Mouse (Mus musculus): ENCODE measurements around the gene B130006D01Rik. TPM values are rescaled to one million over a fixed set of nuclear protein-coding genes. Genes with fewer than 3 reads are reported as not detected.
"Not testable (repeated sequence)": the region's sequence is repeated elsewhere in the genome, so short reads cannot be mapped to it uniquely, and the experiment has no call there.

Gene B130006D01Rik
- polyA plus RNA-seq, 1 experiment from 2014 or later, result 2.4 TPM

DNA sequence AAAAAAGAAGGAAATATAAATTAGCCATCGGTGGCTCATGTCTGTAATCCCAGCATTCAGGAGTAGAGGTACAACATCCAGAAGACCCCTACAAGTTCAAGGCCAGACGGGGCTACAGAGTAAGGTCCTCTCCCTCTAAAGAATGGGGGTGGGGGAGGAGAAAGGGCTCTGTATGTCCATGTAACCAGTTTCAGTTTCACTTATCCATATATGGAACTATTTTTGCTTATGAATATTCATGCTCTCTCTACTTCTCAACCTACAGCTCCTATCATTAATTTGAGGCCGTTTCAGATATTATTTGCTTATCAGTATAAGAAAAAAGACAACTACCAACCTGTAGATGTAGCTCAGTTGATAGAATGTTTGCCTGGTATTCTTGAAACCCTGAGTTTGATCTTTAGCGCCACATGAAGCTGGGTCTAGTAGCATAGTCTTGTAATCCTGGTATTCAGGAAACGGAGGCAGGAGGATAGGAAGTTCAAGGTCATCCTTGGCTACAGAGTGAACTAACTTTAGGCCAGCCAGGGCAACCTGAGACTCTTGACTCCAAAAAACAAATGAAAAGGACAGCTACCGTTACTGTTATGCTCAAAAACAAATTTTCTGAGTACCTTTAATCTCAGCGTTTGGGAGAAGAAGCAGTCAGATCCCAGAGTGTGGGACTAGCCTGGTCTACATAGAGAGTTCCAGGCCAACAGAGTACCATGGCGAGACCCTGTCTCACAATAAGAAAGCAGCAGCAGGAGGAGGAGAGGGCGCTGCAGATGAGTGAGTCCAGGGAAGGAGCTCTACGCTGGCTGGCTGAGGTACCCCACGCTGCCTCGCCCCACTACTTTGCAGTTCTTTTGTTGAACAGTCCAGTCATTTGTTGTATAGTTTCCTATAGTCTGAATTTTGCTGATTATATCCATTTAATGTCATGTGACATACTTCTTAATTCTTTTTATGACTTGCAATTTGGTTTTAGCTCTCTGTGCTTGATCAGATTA lies 5.8 kb downstream of the B130006D01Rik start:
- no peaks in the 10 kb centered on the region for H3K4me1 ChIP-seq (replicated peaks; ENCODE audit: control insufficient read depth, insufficient read depth, low read length)
- no peak overlapping the region for H3K9ac ChIP-seq (replicated peaks; ENCODE audit: low read depth, low read length)
- H3K27me3 ChIP-seq (replicated peaks; ENCODE audit: control insufficient read depth, insufficient read depth, low read length), result no peaks in the 10 kb centered on the region
- no peak overlapping the region for H3K4me2 ChIP-seq (ENCODE audit: low read length)
- ATAC-seq, result no peak
- H3K27ac ChIP-seq (ENCODE audit: low read length), result no peak overlapping the region
- no peaks in the 10 kb centered on the region for H3K9me3 ChIP-seq (ENCODE audit: control insufficient read depth, low read length)
- no peak overlapping the region for H3K4me3 ChIP-seq (replicated peaks; ENCODE audit: low read length)
- H3K36me3 ChIP-seq (ENCODE audit: control insufficient read depth, insufficient read depth), result no peaks in the 10 kb centered on the region
- whole genome bisulfite sequencing, result 87% methylated on average over 12 of the region's 12 CpGs

DNA sequence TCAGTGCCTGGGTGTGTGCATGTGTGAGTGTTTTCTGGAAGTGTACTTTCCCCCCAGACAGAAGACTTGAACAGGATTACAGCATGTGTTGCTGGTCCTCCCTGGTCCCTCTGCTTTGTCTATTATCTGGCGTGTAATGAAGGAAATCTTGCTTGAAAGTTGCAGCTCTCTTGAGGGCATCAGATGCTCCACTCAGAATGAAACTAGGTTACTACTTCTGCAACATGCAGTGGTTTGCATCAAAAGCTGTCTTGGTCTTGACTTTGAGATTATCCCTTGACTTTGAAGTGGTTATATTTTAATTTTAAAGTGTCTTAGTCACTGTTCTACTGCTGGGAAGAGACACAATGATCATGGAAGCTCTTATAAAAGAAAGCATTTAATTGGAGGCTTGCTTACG lies 11.1 kb downstream of the B130006D01Rik start:
- H3K4me3 ChIP-seq (replicated peaks; ENCODE audit: low read length), result no peak overlapping the region
- ATAC-seq, result no peak
- H3K27me3 ChIP-seq (replicated peaks; ENCODE audit: control insufficient read depth, insufficient read depth, low read length), result no peaks in the 10 kb centered on the region
- no peaks in the 10 kb centered on the region for H3K4me1 ChIP-seq (replicated peaks; ENCODE audit: control insufficient read depth, insufficient read depth, low read length)
- no peak overlapping the region for H3K27ac ChIP-seq (ENCODE audit: low read length)
- no peaks in the 10 kb centered on the region for H3K9me3 ChIP-seq (ENCODE audit: control insufficient read depth, low read length)
- 87% methylated on average over 2 of the region's 2 CpGs for WGBS
- no peaks in the 10 kb centered on the region for H3K36me3 ChIP-seq (ENCODE audit: control insufficient read depth, insufficient read depth)
- H3K4me2 ChIP-seq (ENCODE audit: low read length), result no peak overlapping the region
- no peak overlapping the region for H3K9ac ChIP-seq (replicated peaks; ENCODE audit: low read depth, low read length)

DNA sequence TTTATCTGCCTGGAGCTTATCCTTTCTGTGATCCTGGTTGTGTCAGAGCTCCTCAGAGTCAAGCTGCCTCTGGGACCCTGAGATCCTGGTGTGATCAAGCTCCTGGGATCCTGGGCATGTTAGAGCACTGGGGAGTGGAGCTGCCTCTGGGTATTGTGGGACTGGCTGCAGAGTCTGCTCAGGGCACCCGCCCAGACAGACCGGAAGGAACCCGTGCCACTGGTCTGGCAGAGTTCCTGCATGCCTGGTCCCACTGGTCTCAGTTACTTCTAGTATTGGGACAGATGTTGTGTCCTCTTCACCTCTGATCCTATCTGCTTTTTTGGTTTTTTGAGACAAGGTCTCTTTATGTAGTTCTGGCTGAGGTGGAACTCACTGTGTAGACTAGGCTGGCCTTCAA lies 14.4 kb downstream of the B130006D01Rik start:
- no peaks in the 10 kb centered on the region for H3K27me3 ChIP-seq (replicated peaks; ENCODE audit: control insufficient read depth, insufficient read depth, low read length)
- H3K36me3 ChIP-seq (ENCODE audit: control insufficient read depth, insufficient read depth), result no peaks in the 10 kb centered on the region
- WGBS, result 90% methylated on average over 3 of the region's 3 CpGs
- no peak overlapping the region for H3K9ac ChIP-seq (replicated peaks; ENCODE audit: low read depth, low read length)
- H3K27ac ChIP-seq (ENCODE audit: low read length), result no peak overlapping the region
- no peak for ATAC-seq
- no peaks in the 10 kb centered on the region for H3K4me1 ChIP-seq (replicated peaks; ENCODE audit: control insufficient read depth, insufficient read depth, low read length)
- H3K4me3 ChIP-seq (replicated peaks; ENCODE audit: low read length), result no peak overlapping the region
- H3K4me2 ChIP-seq (ENCODE audit: low read length), result no peak overlapping the region
- no peaks in the 10 kb centered on the region for H3K9me3 ChIP-seq (ENCODE audit: control insufficient read depth, low read length)

DNA sequence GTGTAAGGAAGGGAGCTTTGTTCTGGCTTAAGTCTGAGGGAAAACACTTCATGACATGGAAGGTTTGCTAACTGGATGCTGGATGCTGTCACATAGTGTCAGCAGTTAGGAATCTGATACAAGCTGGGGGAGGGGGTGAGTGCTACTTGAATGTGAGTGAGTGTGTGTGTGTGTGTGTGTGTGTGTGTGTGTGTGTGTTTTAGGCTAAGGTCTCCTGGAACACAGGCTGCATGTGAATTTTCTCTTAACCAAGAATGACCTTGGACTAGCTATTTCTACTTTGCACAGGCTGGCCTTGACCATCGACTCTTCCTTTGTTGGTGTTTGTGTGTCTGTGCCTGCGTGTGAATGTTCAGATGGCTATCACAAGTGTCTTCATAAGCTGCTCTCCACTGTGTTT lies 21.1 kb downstream of the B130006D01Rik start:
- Histone ChIP-seq H3K9me3 (ENCODE audit: control insufficient read depth, low read length) (no peaks in the 10 kb centered on the region), H3K4me2 (ENCODE audit: low read length) (no peak overlapping the region), H3K27ac (ENCODE audit: low read length) (no peak overlapping the region), H3K27me3 (replicated peaks; ENCODE audit: control insufficient read depth, insufficient read depth, low read length) (no peaks in the 10 kb centered on the region), H3K4me1 (replicated peaks; ENCODE audit: control insufficient read depth, insufficient read depth, low read length) (no peaks in the 10 kb centered on the region), H3K4me3 (replicated peaks; ENCODE audit: low read length) (no peak overlapping the region), H3K36me3 (ENCODE audit: control insufficient read depth, insufficient read depth) (peaks cover 8% of the 10 kb centered on the region), H3K9ac (replicated peaks; ENCODE audit: low read depth, low read length) (no peak overlapping the region)
- no peak for ATAC-seq
- 95% methylated on average over 2 of the region's 2 CpGs for WGBS

DNA sequence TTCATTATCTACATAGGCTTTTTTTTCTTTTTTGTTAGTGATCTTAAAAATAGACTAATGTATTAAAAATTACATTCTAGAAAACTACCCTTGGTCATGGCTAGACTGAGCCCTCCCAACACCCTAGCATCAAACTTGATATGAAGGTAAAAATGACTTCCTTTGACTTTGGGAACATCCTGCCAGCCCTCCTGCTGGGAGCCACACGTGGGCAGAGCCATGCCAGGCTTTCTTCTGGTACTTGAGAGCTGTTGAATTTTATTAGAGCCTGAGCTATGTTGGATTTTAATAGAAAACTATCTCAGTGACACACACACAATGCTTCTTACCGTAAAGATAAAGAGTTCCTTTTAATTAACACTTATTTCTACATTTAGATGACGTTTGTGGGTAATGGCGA lies 23.4 kb downstream of the B130006D01Rik start:
- no peaks in the 10 kb centered on the region for H3K4me1 ChIP-seq (replicated peaks; ENCODE audit: control insufficient read depth, insufficient read depth, low read length)
- no peak for ATAC-seq

DNA sequence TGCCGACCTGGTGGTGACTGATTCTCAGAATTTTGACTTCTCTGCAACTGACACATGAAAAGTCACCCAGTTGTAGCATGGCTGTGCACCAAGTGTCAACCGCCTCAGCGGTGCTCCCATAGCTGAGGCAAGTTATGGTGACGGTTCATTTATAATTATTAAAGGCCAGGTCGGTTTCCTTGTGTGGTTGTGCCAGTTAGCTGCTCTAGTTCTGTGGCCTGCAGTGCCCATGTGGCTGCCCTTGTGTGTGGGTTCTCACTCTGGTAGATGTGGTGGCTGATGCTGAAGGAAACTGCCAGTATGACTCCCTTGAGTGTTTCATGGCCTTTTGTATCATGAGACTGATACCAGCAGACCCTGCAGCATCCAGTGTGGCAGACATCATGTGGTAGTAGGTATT lies 24.9 kb downstream of the B130006D01Rik start:
- H3K9me3 ChIP-seq (ENCODE audit: control insufficient read depth, low read length), result no peaks in the 10 kb centered on the region
- no peak overlapping the region for H3K27ac ChIP-seq (ENCODE audit: low read length)
- no peak overlapping the region for H3K4me3 ChIP-seq (replicated peaks; ENCODE audit: low read length)
- no peak overlapping the region for H3K9ac ChIP-seq (replicated peaks; ENCODE audit: low read depth, low read length)
- WGBS, result 92% methylated on average over 5 of the region's 5 CpGs
- no peaks in the 10 kb centered on the region for H3K4me1 ChIP-seq (replicated peaks; ENCODE audit: control insufficient read depth, insufficient read depth, low read length)
- no peak overlapping the region for H3K4me2 ChIP-seq (ENCODE audit: low read length)
- no peak for ATAC-seq
- peaks cover 15% of the 10 kb centered on the region for H3K36me3 ChIP-seq (ENCODE audit: control insufficient read depth, insufficient read depth)
- no peaks in the 10 kb centered on the region for H3K27me3 ChIP-seq (replicated peaks; ENCODE audit: control insufficient read depth, insufficient read depth, low read length)

More for the DNA sequence above, 23.4 kb downstream of the B130006D01Rik start:
- 63% methylated on average over 4 of the region's 4 CpGs for WGBS
- Histone ChIP-seq H3K4me3 (replicated peaks; ENCODE audit: low read length) (no peak overlapping the region), H3K4me2 (ENCODE audit: low read length) (no peak overlapping the region), H3K27me3 (replicated peaks; ENCODE audit: control insufficient read depth, insufficient read depth, low read length) (no peaks in the 10 kb centered on the region), H3K9ac (replicated peaks; ENCODE audit: low read depth, low read length) (no peak overlapping the region), H3K36me3 (ENCODE audit: control insufficient read depth, insufficient read depth) (peaks cover 14% of the 10 kb centered on the region), H3K27ac (ENCODE audit: low read length) (no peak overlapping the region), H3K9me3 (ENCODE audit: control insufficient read depth, low read length) (no peaks in the 10 kb centered on the region)

DNA sequence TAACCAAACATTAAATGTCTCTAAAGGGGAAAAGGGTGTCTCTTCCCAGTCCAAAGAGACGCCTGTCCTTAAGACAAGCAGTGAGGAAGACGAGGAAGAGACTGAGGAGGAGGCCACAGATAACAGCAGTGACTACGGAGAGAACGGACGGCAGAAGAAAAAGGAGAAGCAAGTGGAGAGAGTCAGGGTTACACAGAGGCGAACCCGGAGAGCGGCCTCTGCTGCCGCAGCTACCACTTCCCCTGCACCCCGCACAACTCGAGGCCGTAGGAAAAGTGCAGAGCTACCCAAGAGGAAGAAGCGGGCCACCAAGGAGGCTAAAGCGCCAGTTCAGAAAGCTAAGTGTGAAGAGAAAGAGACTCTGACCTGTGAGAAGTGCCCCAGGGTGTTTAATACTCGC lies 26.2 kb downstream of the B130006D01Rik start:
- Histone ChIP-seq H3K9ac (replicated peaks; ENCODE audit: low read depth, low read length) (no peak overlapping the region), H3K27ac (ENCODE audit: low read length) (no peak overlapping the region), H3K4me1 (replicated peaks; ENCODE audit: control insufficient read depth, insufficient read depth, low read length) (no peaks in the 10 kb centered on the region), H3K4me3 (replicated peaks; ENCODE audit: low read length) (no peak overlapping the region), H3K27me3 (replicated peaks; ENCODE audit: control insufficient read depth, insufficient read depth, low read length) (no peaks in the 10 kb centered on the region), H3K9me3 (ENCODE audit: control insufficient read depth, low read length) (no peaks in the 10 kb centered on the region), H3K4me2 (ENCODE audit: low read length) (no peak overlapping the region), H3K36me3 (ENCODE audit: control insufficient read depth, insufficient read depth) (peaks cover 17% of the 10 kb centered on the region)
- ATAC-seq, result no peak
- WGBS, result 89% methylated on average over 15 of the region's 15 CpGs

DNA sequence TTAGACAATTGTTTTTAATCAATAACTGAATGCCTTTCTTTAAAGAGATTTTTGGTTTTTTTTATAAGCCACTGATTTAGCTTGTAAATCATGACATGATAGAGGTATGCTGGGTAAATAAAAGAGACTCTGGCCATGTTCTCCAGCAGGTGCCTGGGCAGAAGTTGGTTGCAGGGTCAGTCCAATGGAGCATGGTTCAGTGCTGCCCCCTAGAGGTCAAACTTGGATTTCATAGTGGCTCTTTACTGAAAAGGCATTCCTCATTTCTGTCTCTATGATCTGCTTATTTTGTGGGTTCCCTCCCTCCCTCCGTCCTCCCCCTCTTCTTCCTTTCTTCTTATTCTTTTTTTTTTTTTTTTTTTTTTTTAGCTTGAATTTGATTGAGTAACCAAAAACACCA lies 27.6 kb downstream of the B130006D01Rik start:
- no peak for ATAC-seq
- Histone ChIP-seq H3K9me3 (ENCODE audit: control insufficient read depth, low read length) (no peaks in the 10 kb centered on the region), H3K4me2 (ENCODE audit: low read length) (no peak overlapping the region), H3K27me3 (replicated peaks; ENCODE audit: control insufficient read depth, insufficient read depth, low read length) (no peaks in the 10 kb centered on the region), H3K4me3 (replicated peaks; ENCODE audit: low read length) (no peak overlapping the region), H3K4me1 (replicated peaks; ENCODE audit: control insufficient read depth, insufficient read depth, low read length) (no peaks in the 10 kb centered on the region), H3K27ac (ENCODE audit: low read length) (no peak overlapping the region), H3K36me3 (ENCODE audit: control insufficient read depth, insufficient read depth) (peaks cover 19% of the 10 kb centered on the region), H3K9ac (replicated peaks; ENCODE audit: low read depth, low read length) (no peak overlapping the region)
- WGBS, result 0% methylated on average over 1 of the region's 1 CpGs

DNA sequence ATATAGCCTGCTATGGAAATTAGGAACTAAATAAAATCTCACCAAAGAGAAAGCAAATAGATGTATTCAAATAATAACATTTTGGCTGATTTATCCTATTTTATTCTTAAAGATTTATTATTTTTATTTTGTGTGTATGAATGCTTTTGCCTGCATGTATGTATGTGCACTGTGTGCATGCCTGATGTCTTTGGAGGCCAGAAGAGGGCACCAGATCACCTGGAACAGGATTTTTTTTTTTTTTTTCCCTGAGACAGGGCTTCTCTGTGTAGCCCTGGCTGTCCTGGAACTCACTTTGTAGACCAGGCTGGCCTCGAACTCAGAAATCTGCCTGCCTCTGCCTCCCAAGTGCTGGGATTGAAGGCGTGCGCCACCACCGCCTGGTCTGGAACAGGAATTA lies 31.8 kb downstream of the B130006D01Rik start:
- H3K9ac ChIP-seq (replicated peaks; ENCODE audit: low read depth, low read length); H3K4me2 ChIP-seq (ENCODE audit: low read length); H3K4me3 ChIP-seq (replicated peaks; ENCODE audit: low read length); ATAC-seq; H3K27me3 ChIP-seq (replicated peaks; ENCODE audit: control insufficient read depth, insufficient read depth, low read length); H3K4me1 ChIP-seq (replicated peaks; ENCODE audit: control insufficient read depth, insufficient read depth, low read length); H3K9me3 ChIP-seq (ENCODE audit: control insufficient read depth, low read length); H3K27ac ChIP-seq (ENCODE audit: low read length): not testable (repeated sequence)
- peaks cover 18% of the 10 kb centered on the region for H3K36me3 ChIP-seq (ENCODE audit: control insufficient read depth, insufficient read depth)
- 96% methylated on average over 4 of the region's 4 CpGs for WGBS
